Mouse (Mus musculus): ENCODE results near the gene Sbk1.

DNA sequence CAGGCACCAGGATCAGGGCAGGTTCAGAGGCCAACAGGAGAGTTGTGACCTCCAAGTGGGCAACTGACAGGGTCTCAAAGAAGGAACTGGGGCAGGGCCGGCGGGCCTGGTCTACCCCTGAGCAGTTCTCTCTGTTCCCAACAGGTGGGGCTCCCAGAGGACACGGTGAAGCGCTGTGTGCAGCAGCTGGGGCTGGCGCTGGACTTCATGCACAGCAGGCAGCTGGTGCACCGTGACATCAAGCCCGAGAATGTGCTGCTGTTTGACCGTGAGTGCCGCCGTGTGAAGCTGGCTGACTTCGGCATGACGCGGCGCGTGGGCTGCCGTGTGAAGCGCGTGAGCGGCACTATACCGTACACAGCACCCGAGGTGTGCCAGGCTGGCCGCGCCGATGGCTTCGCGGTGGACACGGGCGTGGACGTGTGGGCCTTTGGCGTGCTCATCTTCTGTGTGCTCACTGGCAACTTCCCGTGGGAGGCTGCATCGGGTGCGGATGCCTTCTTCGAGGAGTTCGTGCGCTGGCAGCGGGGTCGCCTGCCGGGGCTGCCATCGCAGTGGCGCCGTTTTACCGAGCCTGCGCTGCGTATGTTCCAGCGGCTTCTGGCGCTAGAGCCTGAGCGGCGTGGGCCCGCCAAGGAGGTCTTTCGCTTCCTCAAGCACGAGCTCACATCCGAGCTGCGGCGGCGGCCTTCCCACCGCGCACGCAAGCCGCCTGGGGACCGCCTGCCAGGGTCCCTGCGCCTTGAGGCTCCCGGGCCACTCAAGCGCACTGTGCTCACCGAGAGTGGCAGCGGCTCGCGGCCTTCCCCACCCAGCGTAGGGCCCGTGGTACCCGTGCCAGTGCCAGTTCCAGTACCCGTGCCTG lies 19.5 kb downstream of the Sbk1 start:
- TF ChIP-seq POLR2A (IDR thresholded peaks at IDR 0.05; ENCODE audit: borderline replicate concordance, insufficient read depth, low read length) (no peak), CTCF (IDR thresholded peaks at IDR 0.05; ENCODE audit: borderline replicate concordance, insufficient read depth, low read depth, low read length) (no peak)

All from cerebellum, adult 2 months (tissue).